Mouse (Mus musculus): ENCODE data around the gene Srcin1.

- TF ChIP-seq CTCF (IDR thresholded peaks at IDR 0.05; ENCODE audit: low read depth, low read length) (no peak), POLR2A (IDR thresholded peaks at IDR 0.05; ENCODE audit: insufficient read depth, low read length) (no peak)
Measured at GRCm38 (mm10) chr11:97567480-97567879, 8.5 kb downstream of the Srcin1 start.

Measured in ES-Bruce4 (cell line).